Mouse (Mus musculus) lung, postnatal 0 days (tissue): ENCODE data around the gene Supt20. TPM values are rescaled to one million over a fixed set of nuclear protein-coding genes. Genes with fewer than 3 reads are reported as not detected.

Experiments used
- ATAC-seq: fragments of 200-750 bp; cut with Nextera tagmentation; 2 replicates; pipeline ENCODE4 v1.8.0; 2017; ENCODE audit warnings: moderate library complexity
- DNase-seq: peaks from one replicate; pipeline ENCODE4 v3.0.0-alpha.2; 2016; ENCODE audit warnings: low spot score
- H3K27ac ChIP-seq: fragments of 300-500 bp; sonication (generic); 2 replicates; pipeline ENCODE4 v1.5.1; 2014; ENCODE audit warnings: antibody characterized with exemption, mild to moderate bottlenecking, low read length, mixed read lengths
- H3K27me3 ChIP-seq: fragments of 300-500 bp; sonication (generic); replicated peaks from 2 replicates; pipeline ENCODE4 v1.6.1; 2014; ENCODE audit warnings: low read length, mixed read lengths; ENCODE audit not compliant: insufficient read depth
- H3K36me3 ChIP-seq: fragments of 300-500 bp; sonication (generic); 2 replicates; pipeline ENCODE4 v1.6.1; 2014; ENCODE audit warnings: low read length, mixed read lengths; ENCODE audit not compliant: insufficient read depth
- H3K4me1 ChIP-seq: fragments of 300-500 bp; sonication (generic); 2 replicates; pipeline ENCODE4 v1.6.1; 2014; ENCODE audit warnings: antibody characterized with exemption, low read depth, low read length, mixed read lengths; ENCODE audit not compliant: insufficient read depth
- H3K4me2 ChIP-seq: fragments of 300-500 bp; sonication (generic); replicated peaks from 2 replicates; pipeline ENCODE4 v1.6.1; 2014; ENCODE audit warnings: low read depth, mild to moderate bottlenecking, low read length, moderate library complexity, mixed read lengths
- H3K4me3 ChIP-seq: fragments of 300-500 bp; sonication (generic); 2 replicates; pipeline ENCODE4 v1.5.1; 2014; ENCODE audit warnings: low read depth, low read length
- H3K9ac ChIP-seq: fragments of 300-500 bp; sonication (generic); replicated peaks from 2 replicates; pipeline ENCODE4 v1.6.1; 2014; ENCODE audit warnings: low read depth, mild to moderate bottlenecking
- H3K9me3 ChIP-seq: fragments of 300-500 bp; sonication (generic); 2 replicates; pipeline ENCODE4 v1.6.1; 2016; ENCODE audit warnings: low read length, mixed read lengths
- CTCF ChIP-seq: IDR thresholded peaks from 2 replicates; pipeline ENCODE4 v1.5.1; 2016; ENCODE audit warnings: antibody characterized with exemption, mild to moderate bottlenecking
- EP300 ChIP-seq: IDR thresholded peaks from 2 replicates; pipeline ENCODE4 v1.6.1; 2016; ENCODE audit warnings: antibody characterized with exemption, mild to moderate bottlenecking, control low read depth
- WGBS: fragments of 180-500 bp; shearing (Covaris S2); extraction: QIAGEN DNeasy Blood & Tissue Kit; methylation state at CpG from one replicate; pipeline ENCODE4 v1.1.7; 2014; 5-methylcytosine and 5-hydroxymethylcytosine counted together
- polyA plus RNA-seq: library from polyadenylated mRNA; unstranded; fragments of >200 nt; fragmentation: Nextera tagmentation; extraction: Ambion mirVana; gene quantifications from 2 replicates; pipeline ENCODE4 v1.2.1, GENCODE M21; 2015

Gene Supt20
- polyA plus RNA-seq, 1 experiment from 2014 or later, result 50.6 TPM

DNA sequence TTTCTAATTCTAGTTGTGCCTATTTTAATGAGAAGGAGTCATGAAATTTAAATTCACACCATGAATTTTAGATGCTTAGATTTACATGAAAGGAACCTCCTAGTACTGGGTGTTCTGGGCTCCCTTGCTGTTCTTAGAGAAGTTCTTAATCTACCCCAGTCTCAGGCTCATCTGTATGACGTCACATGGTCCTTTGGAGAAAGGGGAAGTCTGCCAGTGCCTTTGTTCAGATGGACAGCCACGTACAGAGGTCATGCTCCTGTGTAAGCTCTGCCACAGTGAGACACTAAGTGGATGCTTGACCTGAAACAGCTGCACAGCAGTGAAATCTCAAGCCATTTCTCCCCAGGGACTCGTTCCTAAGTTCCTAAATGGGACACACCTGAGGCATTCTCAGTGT, 26.3 kb downstream of the Supt20 start:
- H3K9ac ChIP-seq, result no peak overlapping the region
- H3K27me3 ChIP-seq, result no peaks in the 10 kb centered on the region
- no peak overlapping the region for H3K4me3 ChIP-seq
- H3K9me3 ChIP-seq, result no peaks in the 10 kb centered on the region
- no peaks in the 10 kb centered on the region for H3K4me1 ChIP-seq
- H3K4me2 ChIP-seq, result no peak overlapping the region
- H3K27ac ChIP-seq, result no peak overlapping the region
- 64% methylated on average over 3 of the region's 3 CpGs for WGBS
- DNase-seq (peak; percentile 17), ATAC-seq (no peak)
- H3K36me3 ChIP-seq, result peaks cover 50% of the 10 kb centered on the region
- TF ChIP-seq EP300, result no peak
- no peak for TF ChIP-seq CTCF

DNA sequence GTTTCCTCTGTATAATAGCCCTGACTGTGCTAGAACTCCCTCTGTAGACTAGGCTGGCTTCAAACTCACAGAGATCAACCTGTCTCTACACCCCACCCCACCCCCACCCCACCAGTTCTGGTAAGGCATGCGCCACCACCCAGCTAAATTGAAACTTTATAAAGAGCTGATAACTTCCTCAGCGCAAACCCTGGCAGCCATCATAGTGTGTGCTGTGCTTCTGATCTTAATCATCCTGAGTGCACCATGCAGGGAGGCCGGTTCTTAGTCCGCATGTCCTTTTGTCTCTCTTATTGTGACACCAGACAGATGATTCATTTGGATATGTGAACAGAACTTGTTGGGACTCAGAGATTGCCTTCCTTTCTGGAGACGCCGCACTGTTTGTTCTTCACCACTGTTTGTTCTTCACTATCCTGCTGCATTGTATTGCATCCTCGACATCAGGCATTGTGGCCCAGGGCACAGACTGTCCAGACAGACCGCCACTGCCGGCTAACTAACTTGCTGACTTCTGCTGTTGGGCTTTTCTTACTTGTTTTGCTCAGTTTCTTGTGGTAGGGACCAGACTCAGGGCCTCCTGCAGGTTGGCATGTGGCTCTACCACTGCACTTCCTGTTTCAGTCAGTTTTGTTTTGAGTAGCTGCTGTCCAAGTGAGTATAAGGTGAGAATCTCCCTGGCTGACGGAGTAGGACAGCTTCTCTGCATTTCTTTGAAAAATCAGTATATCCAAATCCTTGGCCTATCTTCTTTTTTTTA, 31.3 kb downstream of the Supt20 start:
- ATAC-seq (peak; percentile 11; the same call in 1 of the 2 replicates), DNase-seq (no peak)
- Histone ChIP-seq H3K9me3 (no peaks in the 10 kb centered on the region), H3K4me1 (no peaks in the 10 kb centered on the region), H3K4me2 (no peak overlapping the region), H3K4me3 (no peak overlapping the region), H3K27me3 (no peaks in the 10 kb centered on the region), H3K36me3 (peaks cover 33% of the 10 kb centered on the region), H3K9ac (no peak overlapping the region), H3K27ac (0 out of 2 replicates have a peak overlapping the region, but pooled peaks have one; percentile 20)
- WGBS, result 82% methylated on average over 10 of the region's 10 CpGs
- TF ChIP-seq CTCF (peak; percentile 11; the same call in 1 of the 2 replicates), EP300 (no peak)

GRCm38 (mm10) chr3:54725344-54725743, 32.7 kb downstream of the Supt20 start:
- Histone ChIP-seq H3K4me1 (no peaks in the 10 kb centered on the region), H3K27ac (no peak overlapping the region), H3K36me3 (peaks cover 44% of the 10 kb centered on the region), H3K4me3 (no peak overlapping the region), H3K9me3 (no peaks in the 10 kb centered on the region), H3K27me3 (no peaks in the 10 kb centered on the region), H3K9ac (no peak overlapping the region), H3K4me2 (no peak overlapping the region)
- TF ChIP-seq EP300, result no peak
- TF ChIP-seq CTCF, result no peak
- WGBS, result 72% methylated on average over 2 of the region's 2 CpGs
- ATAC-seq (no peak), DNase-seq (no peak)

DNA sequence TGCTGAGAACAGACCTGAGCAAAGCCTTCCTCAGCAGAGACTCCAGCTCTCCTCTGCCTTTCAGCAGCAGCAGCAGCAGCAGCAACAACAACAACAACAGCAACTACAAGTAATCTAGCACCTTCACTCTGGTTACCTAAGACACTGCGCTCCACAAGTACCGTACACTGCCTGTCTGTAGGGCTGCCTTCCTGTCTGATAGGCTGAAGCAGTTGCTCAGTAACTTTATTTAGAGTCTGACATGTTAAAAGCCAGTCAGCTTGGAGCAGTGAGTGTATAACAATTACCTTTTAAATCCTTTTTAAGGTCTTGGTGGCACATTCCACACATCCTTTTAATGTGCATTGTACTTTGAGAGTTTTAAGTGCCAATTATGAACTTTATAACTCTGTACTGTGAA, 35.0 kb downstream of the Supt20 start:
- TF ChIP-seq EP300 (no peak), CTCF (no peak)
- H3K36me3 ChIP-seq, result peaks cover 32% of the 10 kb centered on the region
- 96% methylated on average over 2 of the region's 2 CpGs for WGBS
- no peak overlapping the region for H3K27ac ChIP-seq
- no peak overlapping the region for H3K9ac ChIP-seq
- no peak for DNase-seq
- H3K4me2 ChIP-seq, result no peak overlapping the region
- H3K4me1 ChIP-seq, result no peaks in the 10 kb centered on the region
- no peak overlapping the region for H3K4me3 ChIP-seq
- ATAC-seq, result no peak
- no peaks in the 10 kb centered on the region for H3K27me3 ChIP-seq
- H3K9me3 ChIP-seq, result no peaks in the 10 kb centered on the region

DNA sequence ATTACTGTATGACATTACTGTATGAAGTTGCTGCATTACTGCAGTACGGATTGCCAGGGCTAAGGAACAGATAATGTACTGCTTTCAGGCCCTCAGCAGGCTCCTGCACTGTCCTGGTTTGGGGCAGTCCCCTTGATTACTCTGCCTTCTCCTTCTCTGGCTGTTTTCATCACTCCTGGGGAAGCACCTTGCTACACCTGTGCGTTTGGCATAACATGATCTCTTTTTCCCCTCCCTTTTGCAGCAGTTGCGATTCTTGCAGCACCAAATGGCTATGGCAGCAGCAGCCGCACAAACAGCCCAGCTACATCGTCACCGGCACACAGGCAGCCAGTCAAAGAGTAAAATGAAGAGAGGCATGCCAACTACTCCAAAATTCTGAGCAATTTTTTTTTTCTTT, 35.5 kb downstream of the Supt20 start:
- H3K4me2 ChIP-seq, result no peak overlapping the region
- peaks cover 32% of the 10 kb centered on the region for H3K36me3 ChIP-seq
- H3K9ac ChIP-seq, result no peak overlapping the region
- H3K4me1 ChIP-seq, result no peaks in the 10 kb centered on the region
- no peak overlapping the region for H3K27ac ChIP-seq
- ATAC-seq (no peak), DNase-seq (no peak)
- no peaks in the 10 kb centered on the region for H3K9me3 ChIP-seq
- TF ChIP-seq CTCF, result no peak
- TF ChIP-seq EP300, result no peak
- 89% methylated on average over 6 of the region's 6 CpGs for WGBS
- H3K27me3 ChIP-seq, result no peaks in the 10 kb centered on the region
- no peak overlapping the region for H3K4me3 ChIP-seq

GRCm38 (mm10) chr3:54731626-54732150, 39.1 kb downstream of the Supt20 start:
- peaks cover 4% of the 10 kb centered on the region for H3K4me1 ChIP-seq
- no peak for TF ChIP-seq CTCF
- TF ChIP-seq EP300, result peak; percentile 59
- ATAC-seq, result no peak
- H3K27ac ChIP-seq, result no peak overlapping the region
- H3K4me3 ChIP-seq, result no peak overlapping the region
- no peak overlapping the region for H3K4me2 ChIP-seq
- peak; percentile 58 for DNase-seq
- peaks cover 29% of the 10 kb centered on the region for H3K36me3 ChIP-seq
- WGBS, result 67% methylated on average over 8 of the region's 8 CpGs
- H3K9me3 ChIP-seq, result no peaks in the 10 kb centered on the region
- no peak overlapping the region for H3K9ac ChIP-seq
- no peaks in the 10 kb centered on the region for H3K27me3 ChIP-seq
